Mouse (Mus musculus): ENCODE data around the gene Cmss1.

Gene Cmss1

GRCm38 (mm10) chr16:57558258-57558657, 48.4 kb downstream of the Cmss1 start:
- DNase-seq (ENCODE audit: low read depth, low spot score): no peak

- DNase-seq (ENCODE audit: low read depth, low spot score): peak; percentile 71
These were observed 50.4 kb downstream of the Cmss1 start for GRCm38 (mm10) chr16:57556244-57556643.

- no peak for DNase-seq (ENCODE audit: low read depth, low spot score)
These were observed 51.0 kb downstream of the Cmss1 start for GRCm38 (mm10) chr16:57555667-57556066.

- DNase-seq (ENCODE audit: low read depth, low spot score): no peak
These were observed 51.7 kb downstream of the Cmss1 start for GRCm38 (mm10) chr16:57554886-57555400.

GRCm38 (mm10) chr16:57553235-57553634, 53.4 kb downstream of the Cmss1 start:
- DNase-seq (ENCODE audit: low read depth, low spot score): no peak

- DNase-seq (ENCODE audit: low read depth, low spot score): no peak
These were observed 54.0 kb downstream of the Cmss1 start for GRCm38 (mm10) chr16:57552709-57553108.

GRCm38 (mm10) chr16:57551617-57552016, 55.0 kb downstream of the Cmss1 start:
- peak; percentile 64 for DNase-seq (ENCODE audit: low read depth, low spot score)

- DNase-seq (ENCODE audit: low read depth, low spot score): no peak
These were observed 55.8 kb downstream of the Cmss1 start for GRCm38 (mm10) chr16:57550817-57551216.

- DNase-seq (ENCODE audit: low read depth, low spot score): no peak
These were observed 56.6 kb downstream of the Cmss1 start for GRCm38 (mm10) chr16:57550088-57550487.

GRCm38 (mm10) chr16:57549061-57550037, 57.3 kb downstream of the Cmss1 start:
- peak; percentile 76 for DNase-seq (ENCODE audit: low read depth, low spot score)

GRCm38 (mm10) chr16:57548608-57549007, 58.1 kb downstream of the Cmss1 start:
- DNase-seq (ENCODE audit: low read depth, low spot score): no peak

GRCm38 (mm10) chr16:57546355-57546754, 60.3 kb downstream of the Cmss1 start:
- no peak for DNase-seq (ENCODE audit: low read depth, low spot score)

GRCm38 (mm10) chr16:57544441-57544840, 62.2 kb downstream of the Cmss1 start:
- no peak for DNase-seq (ENCODE audit: low read depth, low spot score)

GRCm38 (mm10) chr16:57543243-57543642, 63.4 kb downstream of the Cmss1 start:
- DNase-seq (ENCODE audit: low read depth, low spot score): no peak

GRCm38 (mm10) chr16:57536511-57536910, 70.2 kb downstream of the Cmss1 start:
- peak; percentile 96 for DNase-seq (ENCODE audit: low read depth, low spot score)

- DNase-seq (ENCODE audit: low read depth, low spot score): no peak
These were observed 71.9 kb downstream of the Cmss1 start for GRCm38 (mm10) chr16:57534811-57535210.

- no peak for DNase-seq (ENCODE audit: low read depth, low spot score)
These were observed 72.3 kb downstream of the Cmss1 start for GRCm38 (mm10) chr16:57534365-57534764.

- peak; percentile 90 for DNase-seq (ENCODE audit: low read depth, low spot score)
These were observed 74.6 kb downstream of the Cmss1 start for GRCm38 (mm10) chr16:57532081-57532493.

- peak; percentile 40 for DNase-seq (ENCODE audit: low read depth, low spot score)
These were observed 76.1 kb downstream of the Cmss1 start for GRCm38 (mm10) chr16:57530547-57530946.

GRCm38 (mm10) chr16:57528457-57528856, 78.2 kb downstream of the Cmss1 start:
- DNase-seq (ENCODE audit: low read depth, low spot score): peak; percentile 77

- DNase-seq (ENCODE audit: low read depth, low spot score): peak; percentile 64
These were observed 79.8 kb downstream of the Cmss1 start for GRCm38 (mm10) chr16:57526893-57527292.

- DNase-seq (ENCODE audit: low read depth, low spot score): peak; percentile 70
These were observed 81.2 kb downstream of the Cmss1 start for GRCm38 (mm10) chr16:57525476-57525875.

- DNase-seq (ENCODE audit: low read depth, low spot score): peak; percentile 60
These were observed 81.6 kb downstream of the Cmss1 start for GRCm38 (mm10) chr16:57525046-57525445.

Measured in 3T3-L1 (cell line).